Mouse (Mus musculus): ENCODE measurements around the gene Thap11.

- no peak for TF ChIP-seq POLR2A (IDR thresholded peaks at IDR 0.05; ENCODE audit: low read depth, low read length)
- no peak for TF ChIP-seq CTCF (IDR thresholded peaks at IDR 0.05; ENCODE audit: borderline replicate concordance, insufficient read depth, low read length)
Measured at GRCm38 (mm10) chr8:105856168-105856835, 1.4 kb downstream of the Thap11 start.
